Mouse (Mus musculus): Measurements from ENCODE around the gene Snx9. TPM values are rescaled to one million over a fixed set of nuclear protein-coding genes. Genes with fewer than 3 reads are reported as not detected.
A peak's percentile ranks its signal among the peaks of the same experiment; 100 is the strongest.

Gene Snx9
- polyA plus RNA-seq, 1 experiment from 2014 or later: 101 TPM

GRCm38 (mm10) chr17:5868319-5869031 is 27.3 kb downstream of the Snx9 start:
- Histone ChIP-seq H3K27ac (no peak overlapping the region), H3K4me3 (ENCODE audit: inconsistent target) (no peak overlapping the region), H3K36me3 (ENCODE audit: inconsistent target) (no peaks in the 10 kb centered on the region), H3K79me2 (ENCODE audit: inconsistent target) (peaks cover 70% of the 10 kb centered on the region)
- WGBS (ENCODE audit: missing documents): 93% methylated on average over 6 of the region's 7 CpGs

- no peak overlapping the region for H3K27ac ChIP-seq
- H3K36me3 ChIP-seq (ENCODE audit: inconsistent target): no peaks in the 10 kb centered on the region
- WGBS (ENCODE audit: missing documents): 92% methylated on average over 3 of the region's 3 CpGs
- H3K4me3 ChIP-seq (ENCODE audit: inconsistent target): no peak overlapping the region
- H3K79me2 ChIP-seq (ENCODE audit: inconsistent target): peaks cover 76% of the 10 kb centered on the region
These were observed 28.3 kb downstream of the Snx9 start for GRCm38 (mm10) chr17:5869461-5869860.

- 92% methylated on average over 5 of the region's 5 CpGs for WGBS (ENCODE audit: missing documents)
- H3K79me2 ChIP-seq (ENCODE audit: inconsistent target): peaks cover 82% of the 10 kb centered on the region
- H3K27ac ChIP-seq: no peak overlapping the region
- no peak overlapping the region for H3K4me3 ChIP-seq (ENCODE audit: inconsistent target)
- no peaks in the 10 kb centered on the region for H3K36me3 ChIP-seq (ENCODE audit: inconsistent target)
These were observed 28.9 kb downstream of the Snx9 start for GRCm38 (mm10) chr17:5870002-5870401.

- Histone ChIP-seq H3K4me3 (ENCODE audit: inconsistent target) (no peak overlapping the region), H3K79me2 (ENCODE audit: inconsistent target) (peaks cover 89% of the 10 kb centered on the region), H3K27ac (no peak overlapping the region), H3K36me3 (ENCODE audit: inconsistent target) (no peaks in the 10 kb centered on the region)
- WGBS (ENCODE audit: missing documents): 98% methylated on average over 10 of the region's 11 CpGs
These were observed 29.6 kb downstream of the Snx9 start for GRCm38 (mm10) chr17:5870696-5871095.

- Histone ChIP-seq H3K4me3 (ENCODE audit: inconsistent target) (no peak overlapping the region), H3K27ac (no peak overlapping the region), H3K36me3 (ENCODE audit: inconsistent target) (no peaks in the 10 kb centered on the region), H3K79me2 (ENCODE audit: inconsistent target) (peaks cover 100% of the 10 kb centered on the region)
- WGBS (ENCODE audit: missing documents): 94% methylated on average over 12 of the region's 12 CpGs
These were observed 31.4 kb downstream of the Snx9 start for GRCm38 (mm10) chr17:5872506-5872905.

GRCm38 (mm10) chr17:5874565-5874964 is 33.4 kb downstream of the Snx9 start:
- Histone ChIP-seq H3K36me3 (ENCODE audit: inconsistent target) (no peaks in the 10 kb centered on the region), H3K27ac (no peak overlapping the region), H3K79me2 (ENCODE audit: inconsistent target) (peaks cover 97% of the 10 kb centered on the region), H3K4me3 (ENCODE audit: inconsistent target) (no peak overlapping the region)
- WGBS (ENCODE audit: missing documents): 92% methylated on average over 1 of the region's 1 CpGs

GRCm38 (mm10) chr17:5877611-5878157 is 36.6 kb downstream of the Snx9 start:
- Histone ChIP-seq H3K4me3 (ENCODE audit: inconsistent target) (no peak overlapping the region), H3K79me2 (ENCODE audit: inconsistent target) (peaks cover 66% of the 10 kb centered on the region), H3K36me3 (ENCODE audit: inconsistent target) (no peaks in the 10 kb centered on the region), H3K27ac (no peak overlapping the region)
- WGBS (ENCODE audit: missing documents): 88% methylated on average over 10 of the region's 10 CpGs

- 86% methylated on average over 3 of the region's 4 CpGs for WGBS (ENCODE audit: missing documents)
- no peaks in the 10 kb centered on the region for H3K36me3 ChIP-seq (ENCODE audit: inconsistent target)
- peaks cover 58% of the 10 kb centered on the region for H3K79me2 ChIP-seq (ENCODE audit: inconsistent target)
- no peak overlapping the region for H3K27ac ChIP-seq
- no peak overlapping the region for H3K4me3 ChIP-seq (ENCODE audit: inconsistent target)
These were observed 37.7 kb downstream of the Snx9 start for GRCm38 (mm10) chr17:5878878-5879277.

GRCm38 (mm10) chr17:5885474-5885873 is 44.3 kb downstream of the Snx9 start:
- Histone ChIP-seq H3K27ac (peak overlapping the region; percentile 52), H3K4me3 (ENCODE audit: inconsistent target) (no peak overlapping the region)
- 7% methylated on average over 8 of the region's 8 CpGs for WGBS (ENCODE audit: missing documents)

GRCm38 (mm10) chr17:5886181-5886810 is 45.2 kb downstream of the Snx9 start:
- H3K27ac ChIP-seq: peak overlapping the region; percentile 72
- WGBS (ENCODE audit: missing documents): 66% methylated on average over 6 of the region's 6 CpGs
- H3K36me3 ChIP-seq (ENCODE audit: inconsistent target): peaks cover 9% of the 10 kb centered on the region; the same call in 1 of the 2 replicates
- H3K79me2 ChIP-seq (ENCODE audit: inconsistent target): peaks cover 36% of the 10 kb centered on the region; the same call in 1 of the 2 replicates
- no peak overlapping the region for H3K4me3 ChIP-seq (ENCODE audit: inconsistent target)

More at GRCm38 (mm10) chr17:5885474-5885873, 44.3 kb downstream of the Snx9 start:
- Histone ChIP-seq H3K36me3 (ENCODE audit: inconsistent target) (peaks cover 4% of the 10 kb centered on the region; the same call in 1 of the 2 replicates), H3K79me2 (ENCODE audit: inconsistent target) (peaks cover 36% of the 10 kb centered on the region; the same call in 1 of the 2 replicates)

GRCm38 (mm10) chr17:5886943-5887800 is 46.0 kb downstream of the Snx9 start:
- Histone ChIP-seq H3K79me2 (ENCODE audit: inconsistent target) (peaks cover 36% of the 10 kb centered on the region; the same call in 1 of the 2 replicates), H3K4me3 (ENCODE audit: inconsistent target) (no peak overlapping the region), H3K36me3 (ENCODE audit: inconsistent target) (peaks cover 14% of the 10 kb centered on the region; the same call in 1 of the 2 replicates), H3K27ac (peak overlapping the region; percentile 72)
- WGBS (ENCODE audit: missing documents): 20% methylated on average over 20 of the region's 20 CpGs

- Histone ChIP-seq H3K79me2 (ENCODE audit: inconsistent target) (peaks cover 40% of the 10 kb centered on the region; the same call in 1 of the 2 replicates), H3K4me3 (ENCODE audit: inconsistent target) (no peak overlapping the region), H3K36me3 (ENCODE audit: inconsistent target) (peaks cover 37% of the 10 kb centered on the region; the same call in 1 of the 2 replicates), H3K27ac (no peak overlapping the region)
- 70% methylated on average over 8 of the region's 8 CpGs for WGBS (ENCODE audit: missing documents)
These were observed 49.3 kb downstream of the Snx9 start for GRCm38 (mm10) chr17:5890429-5890828.

- Histone ChIP-seq H3K4me3 (ENCODE audit: inconsistent target) (no peak overlapping the region), H3K27ac (no peak overlapping the region), H3K36me3 (ENCODE audit: inconsistent target) (peaks cover 53% of the 10 kb centered on the region), H3K79me2 (ENCODE audit: inconsistent target) (peaks cover 29% of the 10 kb centered on the region; the same call in 1 of the 2 replicates)
- WGBS (ENCODE audit: missing documents): 92% methylated on average over 9 of the region's 9 CpGs
These were observed 51.0 kb downstream of the Snx9 start for GRCm38 (mm10) chr17:5891933-5892683.

All from macrophage (primary cell).